Mouse (Mus musculus) liver, adult 2 months (tissue): ENCODE data around the gene Ifitm1. TPM values are rescaled to one million over a fixed set of nuclear protein-coding genes. Genes with fewer than 3 reads are reported as not detected.
"Not testable (repeated sequence)": the region's sequence is repeated elsewhere in the genome, so short reads cannot be mapped to it uniquely, and the experiment has no call there.

Experiments used
- DNase-seq: peaks from one replicate; pipeline ENCODE4 v3.0.0-alpha.2; 2011; ENCODE audit warnings: low read depth, low spot score; ENCODE audit errors: extremely low read depth
- H3K27ac ChIP-seq: fragments of 200-500 bp; replicated peaks from 2 replicates; pipeline ENCODE4 v1.5.1; 2012; ENCODE audit warnings: low read depth, mild to moderate bottlenecking, control low read depth, inconsistent platforms, low read length; ENCODE audit not compliant: insufficient read depth
- H3K27me3 ChIP-seq: fragments of 200-500 bp; 2 replicates; pipeline ENCODE4 v1.6.1; 2012; ENCODE audit warnings: mild to moderate bottlenecking, moderate library complexity, low read length, inconsistent platforms; ENCODE audit not compliant: control insufficient read depth, insufficient read depth
- H3K36me3 ChIP-seq: fragments of 200-500 bp; 2 replicates; pipeline ENCODE4 v1.6.1; 2012; ENCODE audit warnings: low read length, inconsistent platforms; ENCODE audit not compliant: control insufficient read depth, insufficient read depth
- H3K4me1 ChIP-seq: fragments of 200-500 bp; 2 replicates; pipeline ENCODE4 v1.6.1; 2011; ENCODE audit warnings: low read length; ENCODE audit not compliant: control insufficient read depth, insufficient read depth
- H3K4me3 ChIP-seq: fragments of 200-500 bp; 2 replicates; pipeline ENCODE4 v1.5.1; 2011; ENCODE audit warnings: low read depth, mild to moderate bottlenecking, control low read depth, low read length, moderate library complexity; ENCODE audit not compliant: insufficient read depth
- H3K79me2 ChIP-seq: fragments of 200-500 bp; 2 replicates; pipeline ENCODE4 v1.6.1; 2012; ENCODE audit warnings: inconsistent platforms, mild to moderate bottlenecking, low read length, moderate library complexity; ENCODE audit not compliant: control insufficient read depth, insufficient read depth
- H3K9ac ChIP-seq: fragments of 200-500 bp; 2 replicates; pipeline ENCODE4 v1.6.1; 2012; ENCODE audit warnings: low read depth, mild to moderate bottlenecking, control low read depth, inconsistent platforms, low read length
- CTCF ChIP-seq: fragments of 200-500 bp; IDR thresholded peaks from 2 replicates; pipeline ENCODE4 v1.5.1; 2011; ENCODE audit warnings: low read depth, low read length, control low read depth
- POLR2A ChIP-seq: fragments of 200-500 bp; IDR thresholded peaks from 2 replicates; pipeline ENCODE4 v1.6.1; 2011; ENCODE audit warnings: low read length, control low read depth; ENCODE audit not compliant: insufficient read depth; ENCODE audit errors: extremely low read depth
- WGBS: fragments of 180-500 bp; shearing (Covaris S2); methylation state at CpG from one replicate; pipeline ENCODE4 v1.1.7; 2018; 5-methylcytosine and 5-hydroxymethylcytosine counted together
- polyA plus RNA-seq: library from polyadenylated mRNA; depleted of rRNA; stranded (reverse); fragments of >200 nt; gene quantifications from 2 replicates; pipeline ENCODE4 v1.2.3, GENCODE M21; 2012
- total RNA-seq: library from RNA; depleted of rRNA; stranded (reverse); fragments of >200 nt; gene quantifications from 2 replicates; pipeline ENCODE4 v1.2.3, GENCODE M21; 2014

The Ifitm1 gene
- total and polyA plus RNA-seq, 2 experiments = 11.2 to 79.4 TPM

DNA sequence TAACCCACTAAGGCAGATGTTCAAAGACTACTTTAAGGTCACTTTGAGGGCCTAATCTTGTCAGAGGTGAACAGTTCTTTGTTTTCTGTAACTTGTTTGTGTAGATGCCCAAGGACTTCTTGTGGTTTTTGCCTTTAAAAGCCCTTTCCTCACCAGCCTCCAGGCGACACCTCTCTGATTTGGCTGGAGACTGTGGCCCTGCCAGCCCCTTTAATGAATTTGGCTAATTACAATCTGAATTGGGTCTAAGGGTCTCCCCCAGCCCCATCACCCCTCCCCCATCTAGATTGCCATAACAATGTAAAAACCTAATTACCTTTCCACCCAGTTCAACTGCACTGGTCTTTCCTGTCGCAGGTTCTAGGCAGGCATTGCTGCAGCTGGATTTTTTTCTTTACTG is 4.3 kb upstream of the Ifitm1 start:
- no peak for DNase-seq
- TF ChIP-seq POLR2A = no peak
- Histone ChIP-seq H3K4me1 (no peaks in the 10 kb centered on the region), H3K9ac (no peak overlapping the region), H3K79me2 (no peaks in the 10 kb centered on the region), H3K27me3 (no peaks in the 10 kb centered on the region), H3K4me3 (no peak overlapping the region), H3K36me3 (no peaks in the 10 kb centered on the region), H3K27ac (no peak overlapping the region)
- WGBS = 96% methylated on average over 2 of the region's 2 CpGs

DNA sequence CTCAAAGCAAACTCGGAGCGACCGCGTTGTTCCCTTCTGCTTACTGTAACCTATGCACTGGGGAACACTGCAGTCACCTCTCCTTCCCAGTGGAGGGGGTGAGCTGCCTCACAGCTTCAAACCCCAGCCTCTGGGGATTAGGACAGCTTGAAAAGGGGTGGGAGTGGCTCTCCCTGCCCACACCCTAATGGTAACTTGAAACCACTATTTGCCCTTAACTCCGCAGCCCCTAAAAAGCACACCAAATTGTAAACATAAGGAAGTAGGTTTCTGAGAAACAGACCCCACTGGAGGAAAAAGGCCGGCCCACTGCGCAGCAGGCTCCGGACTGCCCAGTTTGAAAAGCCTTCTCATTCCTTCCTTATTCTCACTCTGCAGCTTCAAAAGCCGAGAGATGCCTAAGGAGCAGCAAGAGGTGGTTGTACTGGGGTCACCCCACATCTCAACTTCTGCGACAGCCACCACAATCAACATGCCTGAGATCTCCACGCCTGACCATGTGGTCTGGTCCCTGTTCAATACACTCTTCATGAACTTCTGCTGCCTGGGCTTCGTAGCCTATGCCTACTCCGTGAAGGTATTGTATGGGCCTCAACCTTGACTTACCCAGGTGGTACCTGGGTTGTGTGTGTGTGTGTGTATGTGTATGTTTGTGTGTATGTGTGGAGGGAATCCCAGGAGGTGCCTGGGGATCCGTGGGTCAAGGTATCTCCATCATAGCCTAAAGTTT is 1.0 kb downstream of the Ifitm1 start:
- Histone ChIP-seq H3K27me3 (no peaks in the 10 kb centered on the region), H3K4me1 (no peaks in the 10 kb centered on the region), H3K79me2 (no peaks in the 10 kb centered on the region), H3K4me3 (peak overlapping the region; percentile 28; the same call in 1 of the 2 replicates), H3K36me3 (no peaks in the 10 kb centered on the region), H3K27ac (peak overlapping the region; percentile 54; the same call in 1 of the 2 replicates), H3K9ac (peak overlapping the region; percentile 49)
- TF ChIP-seq CTCF (no peak), POLR2A (no peak)
- WGBS = 58% methylated on average over 14 of the region's 14 CpGs
- no peak for DNase-seq

GRCm38 (mm10) chr7:140968710-140969109 is 1.7 kb downstream of the Ifitm1 start:
- H3K79me2 ChIP-seq, H3K9ac ChIP-seq, H3K27ac ChIP-seq, DNase-seq, H3K4me1 ChIP-seq, H3K27me3 ChIP-seq, H3K36me3 ChIP-seq: not testable (repeated sequence)
- 62% methylated on average over 3 of the region's 3 CpGs for WGBS
- H3K4me3 ChIP-seq = peak overlapping the region; percentile 48; the same call in 1 of the 2 replicates

DNA sequence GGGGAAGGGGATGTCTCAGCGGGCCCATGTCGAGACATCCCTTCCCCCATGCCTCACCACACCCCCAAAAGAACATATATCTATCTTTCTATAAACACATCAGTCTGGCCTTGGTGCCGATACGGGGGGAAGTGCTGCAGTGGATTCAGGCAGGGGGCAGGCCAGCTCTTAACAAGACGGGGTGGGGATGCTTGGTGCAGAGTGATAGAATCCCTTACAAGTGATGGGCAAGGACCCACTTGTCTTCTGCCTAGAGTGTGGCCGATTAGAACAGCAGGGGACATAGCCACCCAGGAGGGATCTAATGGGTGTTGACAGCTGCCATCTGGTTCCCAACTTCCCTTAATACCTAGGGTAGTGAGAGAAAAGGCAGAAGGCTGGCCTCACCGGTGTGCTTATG is 3.9 kb downstream of the Ifitm1 start:
- no peaks in the 10 kb centered on the region for H3K27me3 ChIP-seq
- peak overlapping the region; percentile 58 for H3K27ac ChIP-seq
- no peak overlapping the region for H3K4me3 ChIP-seq
- peak overlapping the region; percentile 30 for H3K9ac ChIP-seq
- H3K4me1 ChIP-seq = no peaks in the 10 kb centered on the region
- no peaks in the 10 kb centered on the region for H3K36me3 ChIP-seq
- TF ChIP-seq POLR2A (no peak), CTCF (no peak)
- no peak for DNase-seq
- H3K79me2 ChIP-seq = no peaks in the 10 kb centered on the region
- 76% methylated on average over 7 of the region's 7 CpGs for WGBS

GRCm38 (mm10) chr7:140971479-140972171 is 4.6 kb downstream of the Ifitm1 start:
- 87% methylated on average over 8 of the region's 8 CpGs for WGBS
- Histone ChIP-seq H3K9ac (no peak overlapping the region), H3K4me3 (no peak overlapping the region), H3K79me2 (no peaks in the 10 kb centered on the region), H3K4me1 (no peaks in the 10 kb centered on the region), H3K27me3 (no peaks in the 10 kb centered on the region), H3K36me3 (no peaks in the 10 kb centered on the region), H3K27ac (peak overlapping the region; percentile 42; the same call in 1 of the 2 replicates)
- TF ChIP-seq POLR2A (no peak), CTCF (no peak)
- peak; percentile 46 for DNase-seq
